Mouse (Mus musculus): ENCODE results near the gene Pecam1. TPM values are rescaled to one million over a fixed set of nuclear protein-coding genes. Genes with fewer than 3 reads are reported as not detected.

Gene Pecam1
- total RNA-seq, 1 experiment from 2014 or later, result 151 TPM

DNA sequence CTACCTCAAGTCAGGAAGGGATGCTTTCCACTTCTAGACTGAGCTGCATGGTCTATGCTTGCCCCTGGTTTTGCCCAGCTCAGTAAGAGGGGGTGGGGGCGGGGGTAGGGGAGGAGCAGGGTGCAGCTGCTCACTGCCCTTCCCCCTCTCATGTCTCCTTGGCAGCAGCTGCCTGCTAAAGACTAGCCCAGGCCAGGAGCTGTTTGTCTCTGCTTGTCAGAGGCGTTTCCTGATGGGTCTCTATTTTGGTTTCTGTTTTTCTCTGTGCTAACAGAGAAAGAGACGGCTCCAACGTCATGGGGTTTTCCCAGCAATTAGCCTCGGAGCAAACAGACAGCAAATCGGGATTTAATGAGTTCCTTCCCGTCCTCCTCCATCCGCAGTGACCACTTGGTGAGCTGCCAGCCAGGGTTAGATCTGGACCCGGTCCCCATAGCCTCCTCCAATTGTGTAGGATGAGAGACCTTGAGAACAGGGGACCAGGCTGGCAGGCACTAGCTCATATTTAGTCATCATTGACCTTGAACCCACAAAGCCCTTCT, 75.7 kb downstream of the Pecam1 start:
- ATAC-seq (ENCODE audit: extremely low read depth, insufficient number of reproducible peaks, low FRiP score, poor library complexity, severe bottlenecking), result peak; percentile 69

DNA sequence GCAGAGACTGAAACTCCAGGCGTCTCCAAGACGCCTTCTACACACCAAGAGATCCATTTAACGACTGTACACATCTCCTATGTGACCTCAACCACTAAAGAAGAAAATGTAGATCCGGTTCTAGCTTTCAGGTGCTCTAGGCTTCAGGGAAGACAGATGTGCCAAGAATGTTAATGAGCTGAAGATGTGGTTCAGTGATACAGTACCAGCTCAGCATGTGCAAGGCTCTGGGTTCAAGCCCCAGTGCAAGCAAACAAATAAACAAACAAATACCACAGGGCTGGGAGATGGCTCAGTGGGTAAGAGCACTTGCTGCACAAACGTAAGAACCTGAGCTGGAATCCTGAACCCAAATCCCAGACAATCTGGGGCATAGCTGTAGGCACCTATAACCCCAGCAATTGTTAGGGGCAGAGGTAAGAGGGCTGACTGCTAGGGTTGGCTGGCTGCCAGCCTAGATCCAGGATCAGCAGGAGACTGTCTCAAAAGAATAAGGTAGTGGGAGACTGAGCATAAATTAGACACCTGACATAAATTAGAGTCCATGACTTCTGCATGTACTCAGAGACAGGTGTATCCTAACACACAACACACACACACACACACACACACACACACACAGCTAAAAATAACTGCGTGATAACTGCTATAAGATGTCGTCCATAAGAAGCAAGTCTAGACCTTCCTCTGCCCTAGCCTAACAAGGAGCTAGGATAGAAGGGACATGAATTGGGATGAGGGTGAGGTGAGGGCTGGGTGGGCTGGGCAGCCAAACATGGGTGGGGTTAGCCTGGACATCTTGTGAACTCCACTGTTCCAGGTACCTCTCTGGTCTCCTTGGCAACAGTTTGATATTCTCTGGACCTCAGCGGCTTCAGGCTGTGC, 76.5 kb downstream of the Pecam1 start:
- no peak for ATAC-seq (ENCODE audit: extremely low read depth, insufficient number of reproducible peaks, low FRiP score, poor library complexity, severe bottlenecking)

- ATAC-seq (ENCODE audit: extremely low read depth, insufficient number of reproducible peaks, low FRiP score, poor library complexity, severe bottlenecking), result no peak
Observed at GRCm38 (mm10) chr11:106672919-106673505, 77.4 kb downstream of the Pecam1 start.

DNA sequence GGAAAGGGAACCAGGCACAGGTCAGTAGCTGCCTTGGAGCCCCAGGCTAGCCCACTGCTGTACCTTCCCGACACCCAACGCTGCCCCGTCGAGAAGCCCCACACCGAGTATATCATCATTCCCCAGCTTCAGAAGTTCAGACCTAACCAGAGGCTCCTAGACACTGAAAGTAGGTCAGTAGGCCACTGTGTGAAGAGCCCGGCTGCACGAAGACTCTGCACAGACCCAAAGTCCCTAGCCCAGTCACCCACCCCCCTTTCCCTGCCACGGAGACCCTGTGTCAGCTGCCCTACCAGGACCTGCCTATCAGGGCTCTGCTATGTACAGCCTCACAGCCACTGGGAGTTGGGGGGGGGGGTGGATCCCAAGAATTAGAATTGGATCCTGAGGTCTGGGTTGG, 78.6 kb downstream of the Pecam1 start:
- ATAC-seq (ENCODE audit: extremely low read depth, insufficient number of reproducible peaks, low FRiP score, poor library complexity, severe bottlenecking), result no peak

GRCm38 (mm10) chr11:106670951-106671478, 79.4 kb downstream of the Pecam1 start:
- ATAC-seq (ENCODE audit: extremely low read depth, insufficient number of reproducible peaks, low FRiP score, poor library complexity, severe bottlenecking), result no peak

GRCm38 (mm10) chr11:106670266-106670665, 80.2 kb downstream of the Pecam1 start:
- ATAC-seq (ENCODE audit: extremely low read depth, insufficient number of reproducible peaks, low FRiP score, poor library complexity, severe bottlenecking), result no peak

- peak; percentile 67 for ATAC-seq (ENCODE audit: extremely low read depth, insufficient number of reproducible peaks, low FRiP score, poor library complexity, severe bottlenecking)
Observed at GRCm38 (mm10) chr11:106669873-106670173, 80.6 kb downstream of the Pecam1 start.

DNA sequence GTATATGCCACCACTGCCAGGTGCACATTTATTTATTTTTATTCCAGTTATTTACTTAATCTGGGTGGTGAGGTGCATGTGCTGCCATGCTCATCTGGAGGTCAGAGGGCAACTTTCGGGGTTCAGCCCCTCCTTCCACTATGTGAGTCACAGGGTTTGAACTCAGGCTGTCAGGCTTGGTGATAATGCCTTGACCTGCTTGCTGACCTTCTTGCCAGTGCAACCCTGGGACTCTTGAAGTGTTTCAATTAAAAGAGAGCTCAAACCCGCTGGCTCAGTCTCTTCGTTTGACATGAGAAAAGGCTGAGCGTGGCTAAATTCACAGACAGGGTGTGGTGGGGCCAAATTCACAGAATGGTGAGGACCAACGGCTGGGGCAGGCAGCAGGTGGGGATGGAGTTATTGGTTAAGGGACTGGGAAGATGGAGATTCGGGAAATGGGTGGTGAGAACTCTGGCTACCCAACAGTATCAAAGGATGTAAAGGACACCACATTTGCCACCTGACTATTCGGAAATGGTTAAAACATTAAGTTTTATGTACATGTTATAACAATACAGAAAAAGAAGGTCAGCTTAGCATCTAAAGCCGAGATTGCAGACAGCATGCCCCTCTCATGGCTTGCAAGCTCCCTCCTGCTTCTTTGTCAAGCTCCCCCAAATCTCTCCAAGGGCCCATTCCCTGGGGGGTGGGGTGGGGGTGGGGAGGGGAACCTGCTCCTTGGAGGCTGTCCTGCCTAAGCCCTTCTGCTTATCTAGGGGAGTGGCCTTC, 81.1 kb downstream of the Pecam1 start:
- ATAC-seq (ENCODE audit: extremely low read depth, insufficient number of reproducible peaks, low FRiP score, poor library complexity, severe bottlenecking), result no peak

GRCm38 (mm10) chr11:106668336-106668735, 82.1 kb downstream of the Pecam1 start:
- ATAC-seq (ENCODE audit: extremely low read depth, insufficient number of reproducible peaks, low FRiP score, poor library complexity, severe bottlenecking), result no peak

- ATAC-seq (ENCODE audit: extremely low read depth, insufficient number of reproducible peaks, low FRiP score, poor library complexity, severe bottlenecking), result no peak
Observed at GRCm38 (mm10) chr11:106667855-106668254, 82.6 kb downstream of the Pecam1 start.

DNA sequence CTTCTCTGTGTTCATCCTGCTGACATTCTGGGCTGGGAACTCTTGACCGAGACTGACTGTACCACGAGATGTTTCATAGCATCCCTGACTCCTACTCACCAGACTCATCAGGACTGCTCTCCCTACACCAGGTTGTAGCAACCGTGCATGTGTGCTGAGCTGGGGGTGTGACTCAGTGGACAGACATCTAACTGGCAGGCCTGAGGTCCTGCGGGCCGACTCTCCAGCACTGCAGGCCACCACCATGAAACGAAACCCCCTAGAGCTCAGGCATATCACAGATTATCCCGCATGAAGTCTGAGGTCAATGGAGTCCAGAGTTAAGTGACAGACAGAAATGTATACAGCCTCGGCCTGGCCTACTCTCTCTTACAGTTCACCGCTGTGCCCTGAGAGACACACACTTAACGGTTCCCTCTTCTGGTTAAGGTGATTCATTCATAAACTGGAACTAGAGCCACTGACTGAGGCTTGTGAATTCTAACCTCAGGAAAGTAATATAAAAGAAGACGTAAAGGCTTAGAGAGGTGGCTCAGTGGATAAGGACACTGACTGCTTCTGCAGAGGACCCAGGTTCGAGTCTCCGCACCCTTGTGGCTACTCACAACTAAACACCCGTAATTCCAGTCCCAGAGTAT, 83.8 kb downstream of the Pecam1 start:
- no peak for ATAC-seq (ENCODE audit: extremely low read depth, insufficient number of reproducible peaks, low FRiP score, poor library complexity, severe bottlenecking)

GRCm38 (mm10) chr11:106665841-106666240, 84.6 kb downstream of the Pecam1 start:
- ATAC-seq (ENCODE audit: extremely low read depth, insufficient number of reproducible peaks, low FRiP score, poor library complexity, severe bottlenecking), result no peak

DNA sequence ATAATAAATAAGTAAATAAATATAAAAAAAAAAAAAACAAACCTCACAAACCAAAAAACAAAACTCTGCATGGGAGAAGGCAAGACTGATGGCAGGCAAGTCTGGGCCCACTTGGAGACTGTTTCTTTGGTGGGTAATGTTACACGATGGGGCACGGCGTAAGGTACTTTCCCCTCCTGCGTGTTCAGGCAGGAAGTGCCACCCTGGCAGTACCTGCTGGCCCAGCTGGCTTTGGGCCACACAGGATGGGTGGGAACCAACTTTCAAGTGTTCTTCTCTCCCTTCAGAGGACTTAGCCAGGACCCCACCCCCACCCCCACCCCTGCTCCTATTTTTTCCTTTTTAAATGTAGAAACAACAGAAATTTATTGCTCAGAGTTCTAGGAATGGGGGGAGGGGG, 85.1 kb downstream of the Pecam1 start:
- ATAC-seq (ENCODE audit: extremely low read depth, insufficient number of reproducible peaks, low FRiP score, poor library complexity, severe bottlenecking), result peak; percentile 66; the same call in 1 of the 2 replicates

GRCm38 (mm10) chr11:106664691-106665090, 85.7 kb downstream of the Pecam1 start:
- ATAC-seq (ENCODE audit: extremely low read depth, insufficient number of reproducible peaks, low FRiP score, poor library complexity, severe bottlenecking), result no peak

GRCm38 (mm10) chr11:106663838-106664237, 86.6 kb downstream of the Pecam1 start:
- no peak for ATAC-seq (ENCODE audit: extremely low read depth, insufficient number of reproducible peaks, low FRiP score, poor library complexity, severe bottlenecking)

DNA sequence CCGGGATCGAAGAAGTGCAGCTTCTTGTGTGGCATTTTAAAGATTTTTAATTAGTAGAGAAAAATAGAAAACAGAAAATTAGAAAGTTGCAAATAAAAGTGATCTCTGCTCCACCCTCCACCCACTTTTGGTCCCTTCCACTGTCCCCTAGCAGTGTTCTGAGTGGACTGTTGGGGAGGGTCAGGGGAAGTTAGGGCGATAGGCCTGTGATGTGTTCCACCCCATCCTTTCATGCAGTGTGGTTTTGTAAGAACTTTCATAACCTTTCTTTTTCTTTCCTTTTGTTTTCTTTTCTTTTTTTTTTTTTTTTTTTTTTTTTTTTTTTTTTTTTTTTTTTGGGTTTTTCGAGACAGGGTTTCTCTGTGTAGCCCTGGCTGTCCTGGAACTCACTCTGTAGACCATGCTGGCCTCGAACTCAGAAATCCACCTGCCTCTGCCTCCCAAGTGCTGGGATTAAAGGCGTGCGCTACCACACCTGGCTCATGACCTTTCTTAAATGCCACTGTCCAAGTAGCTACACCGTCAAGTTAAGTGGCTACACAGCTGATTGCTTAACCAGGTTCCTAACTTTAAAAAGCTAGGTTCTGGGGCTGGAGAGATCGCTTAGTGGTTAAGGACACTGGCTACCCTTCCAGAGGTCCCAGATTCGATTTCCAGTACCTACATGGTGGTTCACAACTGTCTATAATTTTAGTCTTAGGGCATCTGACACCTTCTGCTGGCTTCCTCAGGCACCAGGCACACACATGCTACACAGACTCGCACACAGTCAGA, 87.6 kb downstream of the Pecam1 start:
- ATAC-seq (ENCODE audit: extremely low read depth, insufficient number of reproducible peaks, low FRiP score, poor library complexity, severe bottlenecking), result no peak

DNA sequence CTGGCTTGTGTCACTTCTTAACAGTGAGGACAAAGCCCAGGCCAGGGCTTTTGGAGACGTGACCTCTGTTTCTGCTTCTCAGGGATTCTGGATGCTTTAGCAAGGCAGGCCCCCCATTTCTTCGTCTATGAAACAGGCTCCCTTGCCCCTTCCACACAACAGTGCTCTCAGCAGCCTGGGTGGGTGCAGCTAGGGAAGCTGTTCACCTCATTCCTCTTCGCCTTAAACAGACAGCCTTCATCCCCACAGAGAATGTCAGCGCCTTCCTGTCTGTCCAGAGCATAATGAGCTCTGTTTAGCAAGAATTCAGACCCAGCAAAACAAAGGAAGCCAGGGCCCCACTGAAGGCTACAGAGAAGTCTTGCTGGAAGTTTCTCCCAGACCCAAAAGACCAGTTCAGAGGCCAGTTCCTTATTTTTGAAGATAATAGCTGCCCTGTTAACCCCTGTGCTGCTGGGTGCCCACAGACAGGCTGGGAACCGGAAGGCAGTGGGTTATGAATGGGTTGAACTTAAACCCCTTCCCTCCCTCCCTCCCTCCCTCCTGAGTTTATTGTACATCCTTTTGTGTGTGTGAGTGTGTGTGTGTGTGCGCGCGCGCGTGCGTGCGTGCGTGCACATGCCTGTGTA, 89.9 kb downstream of the Pecam1 start:
- ATAC-seq (ENCODE audit: extremely low read depth, insufficient number of reproducible peaks, low FRiP score, poor library complexity, severe bottlenecking), result no peak

Data from neutrophil, adult 5-6 weeks (primary cell).